Comparison of ENCODE assay signal across 9 mouse cellular contexts in the genomic region with DNA sequence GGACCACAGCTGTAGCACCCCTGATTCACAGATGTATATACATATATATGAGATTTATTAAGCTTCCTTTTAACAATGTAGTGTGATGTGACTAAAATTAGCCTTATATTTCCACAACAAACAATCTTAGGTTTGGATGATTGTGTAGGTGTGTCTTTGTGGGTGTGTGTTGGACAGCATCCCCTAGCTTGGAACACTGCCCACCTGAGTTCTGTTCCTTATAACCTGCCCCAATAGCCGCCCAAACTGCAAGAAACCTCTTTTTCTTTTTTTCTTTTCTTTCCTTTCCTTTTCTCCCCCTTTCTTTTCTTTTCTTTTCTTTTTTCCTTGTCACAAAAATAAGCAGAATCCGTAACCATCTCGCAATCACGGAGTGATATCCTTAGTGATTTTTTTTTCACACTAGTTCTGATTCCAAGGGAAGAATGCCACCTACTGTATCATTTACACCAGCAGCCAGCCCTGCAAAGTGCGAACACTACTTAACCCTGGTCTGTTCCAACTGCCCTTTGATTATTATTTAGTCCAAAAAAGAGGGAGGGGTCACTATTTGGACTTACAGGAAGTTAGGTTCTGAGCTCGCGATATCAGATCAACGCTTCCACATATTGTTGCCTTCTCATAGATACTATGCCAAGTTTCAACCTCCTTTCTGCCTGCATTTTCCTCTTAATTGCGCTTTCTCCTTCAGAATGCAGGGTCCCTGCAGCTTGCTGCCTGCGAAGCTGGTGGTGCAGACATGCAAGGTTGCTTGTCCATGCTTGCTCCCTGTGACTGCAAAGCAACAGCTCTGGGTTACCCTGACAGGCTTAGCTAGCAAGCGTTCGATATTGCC. TPM values are rescaled to one million over a fixed set of nuclear protein-coding genes. Genes with fewer than 3 reads are reported as not detected.
A peak's percentile ranks its signal among the peaks of the same experiment; 100 is the strongest.
DNase-seq lines count a peak whose midpoint lies in the region; ATAC-seq and TF ChIP-seq lines count a peak whose summit lies in the region.
"Had no signal": no experiment of that assay in that cellular context is flagged by ENCODE, and none has a peak within 500 bp of the region (broad histone marks: within the 10 kb centered on the region; RNA-seq: fewer than 3 reads in every experiment).

No protein-coding gene starts in this region.

- no peaks in the 10 kb centered on the region for H3K36me3 ChIP-seq in E14TG2a.4 (ENCODE audit: insufficient read depth, low read length)
- H3K36me3 ChIP-seq in hindbrain, embryonic 16.5 days (ENCODE audit: control insufficient read depth, insufficient read depth, low read length): no peaks in the 10 kb centered on the region
- H3K36me3 ChIP-seq in liver, embryonic 12.5 days: no peaks in the 10 kb centered on the region
- H3K36me3 ChIP-seq in neural tube, embryonic 15.5 days: no peaks in the 10 kb centered on the region
- H3K36me3 ChIP-seq: G1E had no signal

- peak overlapping the region; percentile 85 for H3K9ac ChIP-seq in hindbrain, embryonic 16.5 days (ENCODE audit: low read depth, low read length)
- H3K9ac ChIP-seq in liver, embryonic 12.5 days: peak overlapping the region; percentile 48
- peak overlapping the region; percentile 97 for H3K9ac ChIP-seq in neural tube, embryonic 15.5 days (replicated peaks)

- no peaks in the 10 kb centered on the region for H3K9me3 ChIP-seq in E14TG2a.4 (ENCODE audit: low read length)
- no peaks in the 10 kb centered on the region for H3K9me3 ChIP-seq in hindbrain, embryonic 16.5 days (ENCODE audit: control insufficient read depth, low read length)
- H3K9me3 ChIP-seq in liver, embryonic 12.5 days (replicated peaks): no peaks in the 10 kb centered on the region
- H3K9me3 ChIP-seq in neural tube, embryonic 15.5 days (replicated peaks): no peaks in the 10 kb centered on the region

- TF ChIP-seq POLR2A in cortical plate, adult 2 months (IDR thresholded peaks at IDR 0.05; ENCODE audit: extremely low read depth, insufficient read depth, low read length): no peak

- ATAC-seq in hindbrain, embryonic 16.5 days: peak; percentile 47; the same call in 1 of the 2 replicates
- peak; percentile 22; the same call in 1 of the 2 replicates for ATAC-seq in liver, embryonic 12.5 days
- ATAC-seq in neural tube, embryonic 15.5 days (ENCODE audit: low FRiP score): peak; percentile 40
- no peak for ATAC-seq in CD4-positive, CD25-positive, alpha-beta regulatory T cell, adult 4 months

- TF ChIP-seq CTCF in gastrocnemius, adult 2 months (IDR thresholded peaks at IDR 0.05): peak; percentile 29; the same call in 1 of the 2 replicates
- TF ChIP-seq CTCF in E14TG2a.4 (conservative IDR thresholded peaks at IDR 0.05; ENCODE audit: low read length): no peak
- peak; percentile 45; the same call in 1 of the 2 replicates for TF ChIP-seq CTCF in cortical plate, adult 2 months (IDR thresholded peaks at IDR 0.05; ENCODE audit: extremely low read depth, insufficient read depth, low read length)

- H3K27ac ChIP-seq in gastrocnemius, adult 2 months: peak overlapping the region; percentile 86
- H3K27ac ChIP-seq in cortical plate, adult 2 months (ENCODE audit: insufficient read depth, low read length): no peak overlapping the region
- peak overlapping the region; percentile 86 for H3K27ac ChIP-seq in hindbrain, embryonic 16.5 days (ENCODE audit: low read depth, low read length)
- no peak overlapping the region for H3K27ac ChIP-seq in liver, embryonic 12.5 days
- peak overlapping the region; percentile 95 for H3K27ac ChIP-seq in neural tube, embryonic 15.5 days (replicated peaks)

- H3K4me2 ChIP-seq in hindbrain, embryonic 16.5 days (ENCODE audit: low read length): peak overlapping the region; percentile 79
- H3K4me2 ChIP-seq in liver, embryonic 12.5 days: peak overlapping the region; percentile 90
- peak overlapping the region; percentile 79 for H3K4me2 ChIP-seq in neural tube, embryonic 15.5 days

- DNase-seq in gastrocnemius, adult 2 months: peak; percentile 26
- DNase-seq in gastrocnemius, adult 18-20 months (ENCODE audit: low spot score): no peak

- peaks cover 20% of the 10 kb centered on the region for H3K4me1 ChIP-seq in E14TG2a.4 (replicated peaks; ENCODE audit: low read depth, low read length)
- peaks cover 2% of the 10 kb centered on the region; the same call in 1 of the 2 replicates for H3K4me1 ChIP-seq in cortical plate, adult 2 months (ENCODE audit: control insufficient read depth, insufficient read depth, low read length)
- peaks cover 10% of the 10 kb centered on the region for H3K4me1 ChIP-seq in hindbrain, embryonic 16.5 days (ENCODE audit: control insufficient read depth, insufficient read depth, low read depth, low read length)
- H3K4me1 ChIP-seq in liver, embryonic 12.5 days: peaks cover 24% of the 10 kb centered on the region
- H3K4me1 ChIP-seq in neural tube, embryonic 15.5 days: peaks cover 30% of the 10 kb centered on the region

- intact Hi-C loops in gastrocnemius, adult 2 months (cut with DNase I): loop anchor here (10.0 kb wide), 1 partner anchor 141 kb away; no protein-coding TSS in a partner anchor

- peaks cover 69% of the 10 kb centered on the region for H3K27me3 ChIP-seq in E14TG2a.4 (ENCODE audit: insufficient read depth, low read length)
- H3K27me3 ChIP-seq in hindbrain, embryonic 16.5 days (replicated peaks; ENCODE audit: control insufficient read depth, insufficient read depth, low read length): no peaks in the 10 kb centered on the region
- peaks cover 76% of the 10 kb centered on the region for H3K27me3 ChIP-seq in liver, embryonic 12.5 days (replicated peaks)
- H3K27me3 ChIP-seq in neural tube, embryonic 15.5 days (replicated peaks): no peaks in the 10 kb centered on the region

- H3K4me3 ChIP-seq in gastrocnemius, adult 2 months: peak overlapping the region; percentile 96
- H3K4me3 ChIP-seq in E14TG2a.4 (replicated peaks; ENCODE audit: low read length): peak overlapping the region; percentile 87
- peak overlapping the region; percentile 77 for H3K4me3 ChIP-seq in cortical plate, adult 2 months (ENCODE audit: insufficient read depth, low read length)
- H3K4me3 ChIP-seq in hindbrain, embryonic 16.5 days (ENCODE audit: low read length): peak overlapping the region; percentile 59
- H3K4me3 ChIP-seq in liver, embryonic 12.5 days: peak overlapping the region; percentile 59
- H3K4me3 ChIP-seq in neural tube, embryonic 15.5 days (replicated peaks): peak overlapping the region; percentile 90

- 3% methylated on average over 12 of the region's 12 CpGs for WGBS in hindbrain, embryonic 16.5 days
- WGBS in liver, embryonic 12.5 days (ENCODE audit: insufficient replicate concordance): 9% methylated on average over 12 of the region's 12 CpGs
- WGBS in neural tube, embryonic 15.5 days: 3% methylated on average over 12 of the region's 12 CpGs

RNA-seq across cellular contexts. Expression of a gene that starts 0.9 kb away (rescaled TPM):
- total RNA-seq in gastrocnemius, adult 2 months (2021): 10 to 100 TPM; 26.5 to 40.1 TPM
- 10 to 100 TPM; 27.6 to 38.4 TPM for total RNA-seq in gastrocnemius, adult 18-20 months (2021)
- 23.3 and 24.8 TPM in 2 replicates for polyA plus RNA-seq in cortical plate, adult 2 months (2012; rRNA removed)
- polyA plus RNA-seq in hindbrain, embryonic 16.5 days (2015; fragmentation: Nextera tagmentation; extraction: Ambion mirVana): 22.6 and 23.5 TPM in 2 replicates
- polyA plus RNA-seq in liver, embryonic 12.5 days (2016; fragmentation: Nextera tagmentation; extraction: Ambion mirVana): 0.07 and 0.10 TPM in 2 replicates
- 23.7 and 30.1 TPM in 2 replicates for polyA plus RNA-seq in neural tube, embryonic 15.5 days (2015; fragmentation: Nextera tagmentation; extraction: Ambion mirVana)
- polyA plus RNA-seq in CD4-positive, CD25-positive, alpha-beta regulatory T cell, adult 4 months (2017; shearing (Covaris generic)): 1 to 10 TPM; 2.4 to 3.3 TPM
- polyA plus RNA-seq: G1E had no signal

Comparison
In these comparisons a context has a peak if more than half of its experiments do, and no peak if none do; other contexts are left out.
1. H3K27ac ChIP-seq: peak in gastrocnemius, adult 2 months (single experiment), hindbrain, embryonic 16.5 days (single experiment) and neural tube, embryonic 15.5 days (single experiment); none in cortical plate, adult 2 months (single experiment) and liver, embryonic 12.5 days (single experiment).
2. Peak in every context shown above with its lines, with median percentiles within 50 percentile points of each other: H3K4me3 ChIP-seq, H3K4me2 ChIP-seq and H3K9ac ChIP-seq.